Mouse (Mus musculus): ENCODE data around the gene Proser3.

Proser3 gene

GRCm38 (mm10) chr7:30572969-30573368 is 20.9 kb upstream of the Proser3 start:
- no peak for DNase-seq

DNA sequence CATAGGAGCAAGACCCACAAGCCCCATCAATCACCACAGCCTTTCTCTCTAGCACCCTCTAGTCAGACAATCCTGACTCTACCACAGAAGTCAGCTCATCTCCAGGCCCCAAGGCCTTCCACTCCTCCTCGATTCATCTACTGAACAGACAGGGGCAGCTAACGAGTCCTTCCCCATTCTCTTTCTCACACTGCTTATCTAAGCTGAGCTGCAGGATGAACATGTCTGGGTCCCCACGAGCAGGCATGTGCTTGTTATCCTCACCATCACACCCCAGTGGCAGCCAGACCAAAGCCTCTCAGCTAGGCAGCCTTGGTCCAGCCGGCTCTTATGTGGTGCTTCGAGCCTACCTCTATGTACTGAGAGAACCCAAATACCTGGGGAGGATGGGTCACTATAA is 20.3 kb upstream of the Proser3 start:
- DNase-seq, result no peak

- DNase-seq, result no peak
Observed at GRCm38 (mm10) chr7:30567555-30567954, 15.5 kb upstream of the Proser3 start.

GRCm38 (mm10) chr7:30566033-30566432 is 13.9 kb upstream of the Proser3 start:
- no peak for DNase-seq

DNA sequence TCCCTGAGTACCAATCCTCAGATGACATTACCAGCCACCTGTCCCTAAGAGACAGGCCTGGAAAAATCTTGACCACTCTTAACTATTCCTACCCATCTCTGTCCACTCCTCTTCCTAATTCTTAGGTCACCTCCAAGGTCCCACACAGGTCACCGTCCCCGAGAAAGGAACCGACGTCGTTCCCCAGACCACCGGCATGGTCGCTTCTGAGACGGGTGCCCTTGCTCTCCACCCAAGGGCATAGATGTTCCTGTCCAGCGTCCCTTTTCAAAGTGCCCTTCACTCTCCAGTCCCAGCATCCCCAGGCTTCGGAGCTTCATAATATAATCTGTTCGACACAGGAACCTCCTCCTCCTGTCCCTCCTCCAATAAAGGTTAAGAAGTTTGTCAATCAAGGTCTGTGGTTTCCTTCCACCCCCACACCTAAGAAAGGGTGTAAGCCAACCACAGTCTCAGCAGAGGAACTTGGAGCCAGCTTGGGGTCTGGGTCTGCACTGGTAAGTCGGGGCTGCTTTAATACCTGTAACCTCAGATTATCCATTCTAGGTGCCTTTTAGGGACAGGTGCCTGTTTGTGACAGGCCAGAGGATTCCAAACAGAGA is 13.0 kb upstream of the Proser3 start, which contains the start of gene Igflr1:
Igflr1 (plus strand) TSS at position 458 of the 602 bp plus-strand sequence.
- DNase-seq, result no peak

DNA sequence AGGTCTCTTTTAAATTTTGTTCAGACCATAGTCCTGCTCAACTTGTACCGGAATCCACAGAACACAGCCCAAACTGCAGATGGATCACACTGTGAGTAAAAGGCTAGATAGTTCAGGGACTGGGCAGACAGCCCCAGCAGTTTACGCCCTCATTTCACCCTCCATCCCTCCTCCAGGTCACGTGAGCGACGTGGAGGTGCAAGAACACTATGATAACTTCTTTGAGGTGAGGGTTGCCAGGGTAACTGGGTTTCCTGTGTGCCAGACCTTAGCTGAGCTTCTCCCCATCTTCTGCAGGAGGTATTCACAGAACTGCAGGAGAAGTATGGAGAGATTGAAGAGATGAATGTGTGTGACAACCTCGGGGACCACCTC is 11.8 kb upstream of the Proser3 start:
- peak; percentile 33 to 70 for DNase-seq

GRCm38 (mm10) chr7:30563117-30563905 is 11.2 kb upstream of the Proser3 start, which contains the start of the genes U2af1l4, Gm49396 and Psenen:
TSS of gene U2af1l4 (plus strand) at chr7:30563301.
TSS of gene Gm49396 (plus strand) at chr7:30563344.
TSS of gene Psenen (minus strand) at chr7:30563627.
- DNase-seq, result peak; percentile 90 to 96

DNA sequence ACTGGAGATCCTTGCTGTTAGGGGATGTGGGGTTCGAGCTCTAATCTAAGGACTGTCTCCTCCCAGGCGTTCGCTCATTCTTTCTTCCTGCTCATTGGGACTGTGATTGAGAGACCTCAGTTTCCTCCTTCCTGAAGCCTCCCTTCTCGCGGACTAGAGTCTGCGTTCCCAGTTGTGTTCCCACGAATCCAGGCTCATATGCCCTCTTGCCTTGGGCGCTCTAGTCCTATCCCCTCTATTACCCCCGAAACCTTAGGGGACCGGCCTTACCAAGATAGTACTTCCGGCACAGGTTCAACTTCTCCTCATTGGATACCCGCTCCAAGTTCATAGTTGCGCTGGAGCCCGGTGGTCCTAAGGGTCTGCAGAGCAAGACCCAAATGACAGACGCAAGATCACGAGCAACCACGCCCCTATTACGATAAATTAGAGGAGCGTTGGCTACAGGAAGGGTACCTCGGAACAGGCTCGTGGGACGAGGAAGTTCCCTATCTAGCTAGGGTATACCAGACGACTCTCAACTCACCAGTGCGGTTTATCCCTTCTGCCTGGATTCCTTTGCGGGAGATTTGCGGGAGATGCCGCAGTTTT is 10.5 kb upstream of the Proser3 start:
- DNase-seq, result no peak

GRCm38 (mm10) chr7:30560296-30560695 is 8.2 kb upstream of the Proser3 start:
- DNase-seq, result no peak

DNA sequence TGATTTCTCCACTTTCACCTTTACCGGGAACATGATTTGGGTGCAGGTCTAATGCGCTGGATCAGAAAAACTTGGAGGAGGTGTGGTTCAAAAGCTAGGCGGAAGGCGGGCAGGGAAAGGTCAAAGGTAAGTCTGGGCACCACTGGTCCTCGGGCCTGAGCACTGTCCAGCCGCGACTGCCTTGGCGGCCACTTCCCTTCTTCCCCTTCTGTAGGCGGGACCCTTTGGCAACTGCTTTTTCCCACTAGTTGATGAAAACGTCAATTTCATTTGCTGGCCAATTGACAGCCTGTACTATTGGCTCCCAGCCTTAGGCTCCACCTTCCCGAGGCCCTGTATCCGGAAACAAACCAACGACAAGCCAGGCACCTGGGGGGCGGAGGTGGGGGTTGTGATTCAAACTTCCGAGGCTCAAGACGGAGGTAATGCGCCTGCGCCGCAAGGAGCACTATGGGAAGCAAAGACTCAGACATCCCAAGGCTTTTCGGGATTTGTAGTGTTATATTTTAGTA is 7.4 kb upstream of the Proser3 start, which contains the start of gene Lin37:
Lin37 (minus strand) TSS at position 396 of the 512 bp plus-strand sequence.
- DNase-seq, result peak; percentile 95 to 96

GRCm38 (mm10) chr7:30558656-30559442 is 6.8 kb upstream of the Proser3 start:
- no peak for DNase-seq

DNA sequence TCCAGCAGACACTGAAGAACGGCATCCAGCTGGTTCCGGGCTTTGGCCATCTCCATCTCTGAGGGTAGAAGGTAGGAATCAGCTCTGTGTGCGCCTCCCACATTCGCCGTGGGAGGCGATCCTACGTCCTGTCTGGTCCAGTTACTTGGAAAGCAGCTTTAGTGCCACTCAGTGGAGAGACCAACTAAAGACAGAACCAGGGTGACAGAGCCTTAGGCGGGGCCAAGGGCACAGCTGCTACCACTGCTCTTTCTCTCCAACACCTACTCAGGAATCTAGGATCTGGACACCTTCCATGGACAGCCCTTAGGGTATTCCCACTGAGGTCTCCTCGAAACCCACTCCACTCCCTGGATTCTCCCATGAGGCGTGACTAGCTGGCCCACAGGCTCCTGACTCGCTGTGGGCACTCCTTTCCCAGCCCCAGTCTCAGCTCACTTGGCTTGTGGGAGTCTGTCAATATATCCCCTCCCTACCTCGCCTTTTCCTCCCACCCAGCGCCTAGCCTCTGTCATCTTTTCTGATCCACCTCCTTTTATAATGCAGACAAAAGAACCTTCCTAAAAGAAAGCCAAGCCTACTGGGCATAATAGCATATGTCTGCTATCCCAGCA is 5.9 kb upstream of the Proser3 start:
- no peak for DNase-seq

DNA sequence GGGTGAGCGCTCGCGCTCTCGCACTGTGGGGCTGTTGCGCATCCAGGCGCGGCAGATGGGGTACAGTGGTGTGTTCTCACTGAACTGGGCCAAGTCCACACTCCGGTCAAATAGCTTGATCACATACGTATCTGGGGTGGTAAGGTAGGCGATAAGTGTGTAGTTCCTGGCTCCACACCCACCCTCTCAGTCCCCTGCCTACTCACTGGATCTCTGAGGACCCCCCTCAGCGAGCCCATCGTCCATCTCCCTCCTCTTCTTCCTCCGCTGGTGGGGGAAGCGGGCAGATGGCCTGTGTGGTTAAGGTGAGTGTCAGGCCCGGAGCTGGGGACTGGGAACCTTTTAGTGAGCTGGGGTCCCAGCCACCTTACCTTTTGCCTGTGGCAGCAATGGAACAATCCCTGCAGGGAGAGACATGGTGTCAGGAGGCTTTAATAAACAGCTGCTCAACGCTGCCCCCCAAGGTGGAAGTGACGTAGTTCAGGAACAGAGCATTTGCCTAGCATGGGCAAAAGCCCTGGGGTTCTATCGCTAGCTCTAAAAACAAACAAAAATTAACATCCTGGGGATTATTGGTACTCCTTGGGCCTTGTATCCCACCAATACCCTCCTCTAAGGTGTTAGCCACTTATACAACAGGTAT is 4.9 kb upstream of the Proser3 start:
- no peak for DNase-seq

- no peak for DNase-seq
Observed at GRCm38 (mm10) chr7:30553810-30554584, 1.9 kb upstream of the Proser3 start.

GRCm38 (mm10) chr7:30553021-30553589 is 1.0 kb upstream of the Proser3 start:
- DNase-seq, result peak; percentile 34 to 43

GRCm38 (mm10) chr7:30551445-30552101 is 526 bp downstream of the Proser3 start:
- no peak for DNase-seq

DNA sequence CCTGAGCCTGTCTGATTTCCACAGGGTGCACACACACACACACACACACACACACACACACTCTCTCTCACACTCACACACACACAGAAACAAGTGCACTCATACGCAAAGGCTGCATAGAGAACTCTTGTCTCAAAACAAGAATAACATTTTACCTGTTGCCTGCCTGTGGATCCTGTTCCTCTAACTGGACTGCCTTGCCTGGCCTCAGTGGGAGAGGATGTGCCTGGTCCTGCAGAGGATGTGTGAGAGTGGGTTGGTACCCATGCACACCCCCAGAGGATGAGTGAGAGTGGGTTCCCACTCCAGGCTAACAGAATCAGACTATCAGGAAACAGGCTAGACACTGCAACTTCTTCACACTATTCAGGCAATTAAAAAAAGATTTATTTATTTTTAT is 1.5 kb downstream of the Proser3 start:
- DNase-seq, result no peak

DNA sequence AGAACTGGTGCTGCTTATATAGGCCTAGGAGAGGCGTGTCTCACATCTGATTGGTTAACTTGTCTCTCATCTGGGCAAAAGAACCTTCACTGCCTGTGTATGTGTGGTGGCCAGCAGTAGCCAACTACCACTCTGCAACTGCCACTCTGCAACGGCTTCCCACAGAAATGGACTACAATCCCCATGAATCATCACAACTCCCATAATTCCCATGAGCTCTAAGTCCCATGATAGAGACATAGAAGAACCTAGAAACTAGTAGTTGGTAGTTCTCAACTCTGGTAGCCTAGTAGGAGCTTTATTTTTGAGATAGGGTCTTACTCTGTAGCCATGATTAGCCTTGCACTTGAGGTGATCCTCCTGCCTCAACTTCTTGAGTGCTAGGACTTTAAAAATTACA is 2.2 kb downstream of the Proser3 start:
- DNase-seq, result no peak

DNA sequence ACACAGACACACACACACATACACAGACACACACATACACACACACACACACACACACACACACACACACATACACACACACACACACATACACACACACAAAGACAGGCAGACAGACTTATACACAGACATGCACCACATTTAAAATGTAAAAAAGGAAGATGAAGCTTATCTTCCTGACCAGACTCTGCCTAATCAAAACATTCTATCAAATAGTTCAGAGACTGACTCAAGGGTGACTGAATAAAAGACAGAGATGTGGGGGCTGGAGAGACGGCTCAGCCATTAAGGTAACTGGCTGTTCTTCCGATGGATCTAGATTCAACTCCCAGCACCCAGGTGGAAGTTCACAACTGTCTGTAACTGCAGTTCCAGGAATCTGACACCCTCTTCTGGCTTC is 7.8 kb downstream of the Proser3 start:
- DNase-seq, result no peak

- DNase-seq, result no peak
Observed at GRCm38 (mm10) chr7:30540572-30540971, 11.5 kb downstream of the Proser3 start.

Data from thymus, adult 18-20 months (tissue).